Mouse (Mus musculus): ENCODE data around the gene Igf2r.

The Igf2r gene

GRCm38 (mm10) chr17:12769380-12769921 is at the start of gene Igf2r:
Igf2r (minus strand) TSS chr17:12769664.
- peak; percentile 87 for DNase-seq

- DNase-seq: no peak
These were observed 46.4 kb upstream of the Igf2r start for GRCm38 (mm10) chr17:12815885-12816284.

- peak; percentile 1 for DNase-seq
These were observed 45.0 kb upstream of the Igf2r start for GRCm38 (mm10) chr17:12814502-12814901.

DNA sequence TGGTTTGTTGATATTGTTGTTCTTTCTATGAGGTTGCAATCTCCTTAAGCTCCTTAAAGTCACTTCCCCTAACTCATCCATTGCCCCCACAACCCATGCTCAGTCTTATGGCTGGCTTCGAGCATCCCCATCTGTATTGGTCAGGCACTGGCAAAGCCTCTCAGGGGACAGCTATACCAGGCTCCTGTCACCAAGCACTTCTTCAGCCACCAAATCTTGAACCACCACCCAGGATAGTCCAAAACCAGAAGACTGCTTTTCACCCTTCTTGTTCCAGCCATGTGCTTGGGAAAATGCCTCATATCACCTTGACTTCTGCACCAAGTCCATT is 41.5 kb upstream of the Igf2r start:
- DNase-seq: no peak

GRCm38 (mm10) chr17:12810103-12810972 is 40.9 kb upstream of the Igf2r start:
- peak; percentile 72 for DNase-seq

DNA sequence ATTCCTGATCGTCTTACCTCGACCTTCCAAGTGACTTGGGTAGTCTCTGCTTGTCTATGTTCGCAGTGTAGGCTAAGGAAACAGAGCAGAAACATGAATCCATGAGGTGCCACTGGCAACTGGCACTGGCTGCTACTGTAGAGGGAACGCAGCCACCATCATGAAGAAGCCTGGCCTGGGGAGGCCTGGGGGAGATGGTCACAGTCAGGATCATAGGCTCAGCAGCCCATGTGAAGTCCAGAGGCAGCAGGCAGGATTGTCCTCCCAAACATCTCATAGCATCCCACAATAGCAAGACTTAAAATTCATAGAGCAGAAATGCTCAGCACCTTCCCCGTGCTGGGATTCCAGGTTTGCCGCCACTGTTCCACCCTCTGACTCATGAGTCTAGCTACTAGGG is 39.4 kb upstream of the Igf2r start:
- DNase-seq: no peak

- DNase-seq: no peak
These were observed 35.4 kb upstream of the Igf2r start for GRCm38 (mm10) chr17:12804584-12805445.

DNA sequence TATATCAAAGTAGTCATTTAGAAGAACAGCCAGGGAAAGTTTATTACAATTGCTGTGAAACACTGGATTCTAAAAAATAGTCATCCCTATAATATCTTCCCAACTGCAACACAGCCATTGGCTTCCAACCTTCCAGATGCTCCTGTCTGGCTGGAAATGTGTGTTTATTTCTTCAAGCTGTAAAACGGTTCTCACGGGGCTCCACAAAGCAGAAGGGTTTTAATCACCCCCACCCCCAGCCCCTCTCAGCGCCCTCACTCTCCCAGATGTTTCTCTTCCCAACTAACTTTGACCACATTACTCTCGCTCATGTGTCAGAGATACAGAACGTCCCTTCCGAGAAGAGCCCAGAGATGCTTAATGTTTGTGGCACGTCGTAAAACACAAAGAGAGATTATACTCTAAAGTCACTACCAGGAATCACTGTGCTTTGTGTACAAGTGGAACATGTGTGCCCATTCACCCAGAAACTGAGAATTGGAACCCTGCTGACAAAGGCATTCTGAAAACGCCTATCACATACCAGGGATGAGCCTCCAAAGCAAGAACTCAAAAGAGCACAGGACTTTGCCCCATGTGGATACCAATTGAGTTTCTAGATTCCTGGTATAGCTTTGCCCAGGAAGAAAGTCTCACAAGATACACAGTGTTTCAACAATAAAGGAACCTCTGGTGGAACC is 32.5 kb upstream of the Igf2r start:
- DNase-seq: no peak

DNA sequence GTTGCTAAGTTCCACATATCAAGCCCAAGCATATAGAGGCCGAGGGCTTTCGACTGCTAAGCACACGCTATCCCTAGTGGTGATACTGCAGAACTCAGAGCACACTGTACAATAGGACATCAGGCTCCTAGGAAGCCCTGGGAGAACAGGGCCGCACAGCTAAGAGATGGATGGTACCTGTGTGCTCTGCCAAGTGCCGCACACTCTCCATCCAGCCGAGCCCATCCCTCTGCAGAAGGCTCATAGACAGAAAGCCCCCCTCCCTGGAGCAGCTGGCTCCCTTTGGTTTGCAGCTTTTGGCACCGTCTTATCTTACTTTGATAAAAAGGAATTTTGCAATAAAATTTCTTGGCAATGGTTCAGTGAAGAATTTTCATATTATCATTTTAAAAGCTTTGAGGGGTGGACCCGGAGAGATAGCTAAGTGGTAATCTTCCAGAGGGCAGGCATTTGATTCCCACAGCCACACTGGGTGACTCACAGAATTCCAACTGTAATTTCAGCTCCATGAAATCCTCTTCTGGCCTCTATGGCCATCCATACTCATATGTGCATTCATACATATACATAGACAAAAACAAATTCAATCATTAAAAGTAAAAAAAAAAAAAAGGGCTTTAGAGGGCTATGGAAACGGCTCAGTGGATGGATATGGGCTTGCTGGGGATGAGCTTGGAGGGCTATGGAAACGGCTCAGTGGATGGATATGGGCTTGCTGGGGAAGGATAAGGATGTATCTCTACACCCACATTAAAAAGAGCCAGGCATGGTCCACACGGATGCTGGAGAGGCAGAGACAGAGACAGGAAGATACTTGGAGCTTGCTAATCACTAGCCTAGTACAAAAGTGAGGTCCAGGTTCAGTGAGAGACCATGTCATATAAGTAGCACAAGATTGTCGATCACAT is 30.2 kb upstream of the Igf2r start:
- DNase-seq: no peak

DNA sequence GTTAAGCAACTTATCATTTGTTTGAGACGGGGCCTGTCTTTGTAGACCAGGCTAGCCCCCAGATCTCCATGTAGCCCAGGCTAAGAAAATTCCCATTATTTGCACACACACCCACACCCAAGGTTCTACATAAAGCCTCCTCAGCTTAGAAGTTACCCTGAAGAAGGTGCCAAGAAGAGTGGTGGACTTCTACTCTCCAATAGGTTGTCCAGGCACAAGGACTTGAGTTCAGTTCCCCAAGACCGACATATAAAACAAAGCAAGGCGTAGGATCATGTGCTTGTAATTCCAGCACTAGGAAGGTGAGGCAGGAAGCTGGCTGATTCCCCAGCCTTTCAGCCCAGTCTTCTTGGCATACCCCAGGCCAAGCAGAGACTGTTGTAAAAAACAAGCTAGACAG is 29.1 kb upstream of the Igf2r start:
- DNase-seq: no peak

DNA sequence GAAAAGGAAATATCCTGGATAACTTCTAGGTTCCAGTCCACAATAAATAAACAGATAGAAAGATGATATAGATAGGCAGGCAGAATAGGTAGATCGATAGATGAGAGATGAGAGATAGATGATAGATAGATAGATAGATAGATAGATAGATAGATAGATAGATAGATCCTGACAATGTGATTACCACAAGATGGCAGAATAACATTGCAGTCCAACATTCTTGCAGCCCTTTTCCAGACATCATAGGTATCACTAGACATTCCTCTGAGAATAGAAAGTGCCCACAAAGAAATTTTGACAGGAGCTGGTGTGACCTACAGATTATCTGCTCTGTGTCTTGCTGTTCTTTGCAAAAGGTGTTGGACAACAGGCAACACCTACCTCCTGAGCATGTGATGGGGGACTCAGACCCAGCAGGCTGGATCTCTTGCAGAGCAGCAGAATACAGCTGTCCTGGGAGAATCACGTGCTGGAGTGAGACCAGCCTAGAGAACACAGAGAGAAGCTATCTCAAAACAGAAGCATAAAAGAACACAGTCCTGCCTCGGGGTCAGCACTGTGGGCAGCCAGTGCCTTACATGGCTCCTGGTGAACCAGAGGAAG is 28.1 kb upstream of the Igf2r start:
- no peak for DNase-seq

GRCm38 (mm10) chr17:12796633-12797032 is 27.2 kb upstream of the Igf2r start:
- no peak for DNase-seq

GRCm38 (mm10) chr17:12793660-12794406 is 24.4 kb upstream of the Igf2r start:
- peak; percentile 60 for DNase-seq

- DNase-seq: peak; percentile 32
These were observed 23.1 kb upstream of the Igf2r start for GRCm38 (mm10) chr17:12792422-12793206.

DNA sequence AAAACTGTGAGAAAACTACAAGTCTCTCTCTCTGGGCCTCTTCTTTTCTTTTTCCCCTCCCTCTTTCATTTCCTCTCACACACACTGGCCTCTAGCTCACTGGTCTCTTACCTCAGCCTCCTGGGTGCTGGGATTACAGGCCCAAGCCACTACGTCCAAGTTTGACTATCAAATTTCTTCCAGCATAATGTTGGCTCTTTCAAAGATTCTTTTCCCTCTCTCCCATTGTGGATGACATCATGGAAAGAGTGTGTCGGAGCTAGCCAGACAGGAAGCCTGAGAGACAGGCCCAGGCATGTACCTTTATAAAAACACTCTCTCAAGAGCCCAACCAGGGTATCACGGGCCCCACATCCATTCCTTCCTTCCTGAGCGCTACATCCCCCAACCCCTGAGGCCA is 22.0 kb upstream of the Igf2r start:
- no peak for DNase-seq

DNA sequence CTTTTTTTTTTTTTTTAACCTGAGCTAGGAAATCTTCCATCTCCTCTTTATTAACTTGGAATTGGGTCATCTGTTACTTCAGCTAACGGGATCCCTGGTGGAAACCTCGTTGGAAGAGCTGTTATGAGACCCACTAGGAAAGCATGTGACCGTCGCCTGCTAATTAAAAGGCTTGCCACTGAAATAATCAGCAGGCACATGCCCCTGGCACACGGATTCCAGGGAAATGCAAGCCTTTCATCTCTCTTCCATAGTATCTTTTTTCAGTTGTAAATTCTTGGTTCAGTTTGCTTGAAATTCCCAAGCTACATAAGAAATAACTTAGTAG is 21.6 kb upstream of the Igf2r start:
- DNase-seq: no peak

- no peak for DNase-seq
These were observed 21.1 kb upstream of the Igf2r start for GRCm38 (mm10) chr17:12790353-12791078.

GRCm38 (mm10) chr17:12782861-12783847 is 13.7 kb upstream of the Igf2r start:
- no peak for DNase-seq

Data from cerebellum, adult 11-12 months (tissue).